Mouse (Mus musculus): ENCODE measurements around the gene Lzts2. TPM values are rescaled to one million over a fixed set of nuclear protein-coding genes. Genes with fewer than 3 reads are reported as not detected.

The Lzts2 gene
- polyA plus RNA-seq, 1 experiment: 0.33 TPM

DNA sequence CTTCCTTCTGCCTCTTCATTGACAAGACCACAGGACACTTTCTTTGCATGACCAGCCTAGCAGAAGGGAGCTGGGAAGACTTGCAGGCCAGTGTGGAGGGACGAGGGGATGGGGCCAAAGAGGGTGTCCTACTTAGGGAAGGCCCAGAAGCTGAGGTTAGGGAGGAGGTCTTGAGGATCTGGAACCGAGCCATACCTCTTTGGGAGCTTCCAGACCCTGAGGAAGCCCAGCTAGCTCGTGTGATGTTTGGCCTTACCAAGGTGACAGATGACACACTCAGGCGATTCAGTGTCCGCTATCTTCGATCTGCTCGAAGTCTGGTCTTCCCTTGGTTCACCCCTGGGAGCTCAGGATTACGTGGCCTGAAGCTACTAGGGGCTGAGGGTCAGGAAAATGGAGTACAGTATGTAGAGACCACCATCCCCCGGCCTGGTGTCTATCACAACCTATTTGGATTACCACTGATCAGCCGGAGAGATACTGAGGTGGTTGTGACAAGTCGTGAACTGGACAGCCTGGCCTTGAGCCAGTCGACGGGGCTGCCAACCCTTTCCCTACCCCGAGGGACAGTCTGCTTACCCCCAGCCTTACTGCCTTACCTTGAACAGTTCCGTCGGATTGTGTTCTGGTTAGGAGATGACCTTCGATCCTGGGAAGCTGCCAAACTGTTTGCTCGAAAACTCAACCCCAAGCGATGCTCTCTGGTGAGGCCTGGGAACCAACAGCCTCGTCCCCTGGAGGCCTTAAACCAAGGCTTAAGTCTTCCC lies 6.6 kb upstream of the Lzts2 start:
- H3K36me3 ChIP-seq (ENCODE audit: control insufficient read depth): peaks cover 68% of the 10 kb centered on the region
- peaks cover 27% of the 10 kb centered on the region for H3K4me1 ChIP-seq (ENCODE audit: control insufficient read depth)
- no peaks in the 10 kb centered on the region for H3K27me3 ChIP-seq (ENCODE audit: control insufficient read depth)
- peak overlapping the region; percentile 79 for H3K4me3 ChIP-seq (replicated peaks)
- no peak for TF ChIP-seq TAL1 (IDR thresholded peaks at IDR 0.05; ENCODE audit: low read length)
- TF ChIP-seq GATA1 (IDR thresholded peaks at IDR 0.05; ENCODE audit: low read length): no peak
- no peaks in the 10 kb centered on the region for H3K9me3 ChIP-seq (ENCODE audit: control insufficient read depth, low read length)

DNA sequence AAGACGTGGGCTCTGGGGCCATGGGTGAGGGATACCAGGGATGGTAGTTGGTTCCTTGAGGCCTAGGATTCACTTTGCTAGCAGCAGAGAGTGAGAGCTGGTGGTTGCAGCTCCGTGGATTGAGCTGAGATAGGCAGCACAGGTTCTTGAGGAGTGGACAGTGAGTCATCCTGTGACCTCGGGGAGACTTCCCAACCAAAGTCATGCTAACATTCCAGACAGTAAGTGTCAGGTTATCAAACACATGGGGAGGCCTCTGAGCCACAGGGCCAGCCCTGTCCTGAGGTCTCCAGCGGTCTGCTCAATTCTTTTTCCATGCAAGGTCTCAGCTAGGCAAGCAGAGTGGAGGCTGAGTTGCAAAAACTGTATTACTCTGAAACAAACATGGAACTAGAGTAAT lies 3.6 kb upstream of the Lzts2 start:
- H3K27me3 ChIP-seq (ENCODE audit: control insufficient read depth): peaks cover 9% of the 10 kb centered on the region
- no peaks in the 10 kb centered on the region for H3K9me3 ChIP-seq (ENCODE audit: control insufficient read depth, low read length)
- TF ChIP-seq TAL1 (IDR thresholded peaks at IDR 0.05; ENCODE audit: low read length): no peak
- no peak for TF ChIP-seq GATA1 (IDR thresholded peaks at IDR 0.05; ENCODE audit: low read length)
- no peak overlapping the region for H3K4me3 ChIP-seq (replicated peaks)
- H3K4me1 ChIP-seq (ENCODE audit: control insufficient read depth): peaks cover 39% of the 10 kb centered on the region
- H3K36me3 ChIP-seq (ENCODE audit: control insufficient read depth): peaks cover 47% of the 10 kb centered on the region

DNA sequence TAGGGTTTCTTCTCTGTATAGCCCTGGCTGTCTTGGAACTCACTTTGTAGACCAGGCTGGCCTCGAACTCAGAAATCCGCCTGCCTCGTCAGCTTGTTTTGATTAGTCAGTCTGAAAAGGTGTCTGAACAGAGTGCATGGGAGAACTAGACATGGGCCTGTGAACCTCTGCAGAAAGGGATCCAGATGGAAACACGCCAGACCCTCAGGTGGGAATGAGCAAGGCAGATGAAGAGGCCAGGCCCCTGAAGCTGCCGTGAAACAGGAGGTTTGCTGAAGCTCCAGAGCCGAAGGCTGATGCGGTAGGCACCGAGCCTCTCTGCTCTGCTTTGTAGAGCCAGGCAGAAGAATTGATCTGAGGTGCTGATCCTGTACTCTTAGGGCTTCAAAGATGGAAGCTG lies 2.0 kb upstream of the Lzts2 start:
- Histone ChIP-seq H3K9me3 (ENCODE audit: control insufficient read depth, low read length) (no peaks in the 10 kb centered on the region), H3K4me1 (ENCODE audit: control insufficient read depth) (peaks cover 44% of the 10 kb centered on the region), H3K36me3 (ENCODE audit: control insufficient read depth) (peaks cover 47% of the 10 kb centered on the region), H3K4me3 (replicated peaks) (no peak overlapping the region), H3K27me3 (ENCODE audit: control insufficient read depth) (peaks cover 25% of the 10 kb centered on the region)
- TF ChIP-seq GATA1 (IDR thresholded peaks at IDR 0.05; ENCODE audit: low read length) (no peak), TAL1 (IDR thresholded peaks at IDR 0.05; ENCODE audit: low read length) (no peak)

DNA sequence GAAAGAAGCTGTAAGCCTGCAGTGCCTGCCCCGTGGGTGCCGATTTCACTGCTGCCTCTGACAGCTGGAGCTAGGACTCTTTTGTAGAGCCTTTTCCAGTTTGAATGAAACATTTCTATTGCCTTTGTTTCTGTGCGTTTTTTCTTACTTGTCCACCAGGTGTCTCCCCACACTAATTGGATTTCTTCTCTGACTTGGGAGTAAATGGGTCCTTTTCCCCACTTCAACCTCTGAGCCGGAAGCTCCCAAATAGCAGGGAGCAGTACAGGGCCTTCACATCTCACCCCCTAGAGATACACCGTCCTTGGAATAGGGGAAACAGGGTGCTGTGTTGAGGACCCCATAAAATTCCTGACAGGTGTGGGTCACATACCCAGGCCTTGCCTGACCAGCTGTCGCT lies 1.6 kb upstream of the Lzts2 start:
- TF ChIP-seq TAL1 (IDR thresholded peaks at IDR 0.05; ENCODE audit: low read length) (no peak), GATA1 (IDR thresholded peaks at IDR 0.05; ENCODE audit: low read length) (no peak)
- H3K4me1 ChIP-seq (ENCODE audit: control insufficient read depth): peaks cover 44% of the 10 kb centered on the region
- peaks cover 29% of the 10 kb centered on the region for H3K27me3 ChIP-seq (ENCODE audit: control insufficient read depth)
- no peak overlapping the region for H3K4me3 ChIP-seq (replicated peaks)
- peaks cover 46% of the 10 kb centered on the region for H3K36me3 ChIP-seq (ENCODE audit: control insufficient read depth)
- H3K9me3 ChIP-seq (ENCODE audit: control insufficient read depth, low read length): no peaks in the 10 kb centered on the region

DNA sequence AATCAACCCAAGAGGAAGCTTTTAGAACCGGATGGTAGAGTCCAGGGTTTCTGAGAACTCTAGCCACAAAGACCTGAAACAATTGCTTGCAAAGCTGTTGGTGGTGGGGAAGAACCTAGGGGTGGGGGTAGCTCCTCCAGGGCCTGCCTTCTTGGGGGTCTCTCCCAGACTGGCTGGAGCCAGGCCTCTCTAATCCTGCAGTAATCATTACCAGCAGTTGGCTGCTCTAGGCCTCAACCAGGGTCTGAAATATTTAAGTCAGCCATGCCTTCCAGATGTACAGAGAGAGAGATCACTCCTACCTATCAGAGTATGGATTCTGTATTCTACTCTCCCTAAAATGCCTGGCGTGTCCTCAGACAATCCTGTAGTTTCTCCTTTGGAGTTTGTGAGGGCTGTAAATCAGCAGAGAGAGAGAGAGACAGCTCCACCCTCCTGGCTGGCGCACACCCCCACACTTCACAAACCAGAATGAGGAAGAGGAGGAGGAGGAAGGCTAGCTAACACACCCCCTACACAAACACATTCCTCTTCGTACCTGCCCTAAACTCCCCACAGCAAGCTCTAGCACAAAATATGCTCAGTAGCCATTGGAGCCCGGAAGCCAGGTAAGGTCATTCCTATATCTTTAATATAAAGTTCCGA lies 511 bp upstream of the Lzts2 start:
- Histone ChIP-seq H3K9me3 (ENCODE audit: control insufficient read depth, low read length) (no peaks in the 10 kb centered on the region), H3K36me3 (ENCODE audit: control insufficient read depth) (peaks cover 36% of the 10 kb centered on the region), H3K27me3 (ENCODE audit: control insufficient read depth) (peaks cover 39% of the 10 kb centered on the region), H3K4me3 (replicated peaks) (no peak overlapping the region), H3K4me1 (ENCODE audit: control insufficient read depth) (peaks cover 43% of the 10 kb centered on the region)
- TF ChIP-seq GATA1 (IDR thresholded peaks at IDR 0.05; ENCODE audit: low read length) (no peak), TAL1 (IDR thresholded peaks at IDR 0.05; ENCODE audit: low read length) (no peak)

DNA sequence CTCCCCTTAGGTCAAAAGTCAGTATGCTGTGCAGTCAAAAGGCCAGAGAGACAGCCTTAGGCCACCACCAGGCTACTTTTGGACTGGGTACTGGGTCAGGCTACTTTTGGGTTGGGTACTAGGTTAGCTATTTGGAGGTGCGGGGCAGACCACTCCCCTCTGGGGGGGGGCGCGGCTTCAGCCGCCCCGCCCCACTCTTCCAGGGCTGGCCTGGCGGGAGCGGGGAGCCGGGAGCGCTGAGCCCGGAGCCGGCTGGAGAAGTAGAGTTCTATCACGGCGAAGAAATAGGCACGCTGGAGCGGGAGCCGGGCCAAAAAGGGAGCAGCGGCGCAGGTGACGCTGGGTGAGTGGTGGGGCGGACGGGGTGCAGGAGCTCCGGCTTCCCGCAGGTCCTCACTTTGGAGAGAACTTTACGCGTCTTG lies 778 bp downstream of the Lzts2 start:
- peak overlapping the region; percentile 59 for H3K4me3 ChIP-seq (replicated peaks)
- TF ChIP-seq GATA1 (IDR thresholded peaks at IDR 0.05; ENCODE audit: low read length): no peak
- H3K27me3 ChIP-seq (ENCODE audit: control insufficient read depth): peaks cover 42% of the 10 kb centered on the region
- H3K36me3 ChIP-seq (ENCODE audit: control insufficient read depth): peaks cover 28% of the 10 kb centered on the region
- no peaks in the 10 kb centered on the region for H3K9me3 ChIP-seq (ENCODE audit: control insufficient read depth, low read length)
- H3K4me1 ChIP-seq (ENCODE audit: control insufficient read depth): peaks cover 44% of the 10 kb centered on the region

DNA sequence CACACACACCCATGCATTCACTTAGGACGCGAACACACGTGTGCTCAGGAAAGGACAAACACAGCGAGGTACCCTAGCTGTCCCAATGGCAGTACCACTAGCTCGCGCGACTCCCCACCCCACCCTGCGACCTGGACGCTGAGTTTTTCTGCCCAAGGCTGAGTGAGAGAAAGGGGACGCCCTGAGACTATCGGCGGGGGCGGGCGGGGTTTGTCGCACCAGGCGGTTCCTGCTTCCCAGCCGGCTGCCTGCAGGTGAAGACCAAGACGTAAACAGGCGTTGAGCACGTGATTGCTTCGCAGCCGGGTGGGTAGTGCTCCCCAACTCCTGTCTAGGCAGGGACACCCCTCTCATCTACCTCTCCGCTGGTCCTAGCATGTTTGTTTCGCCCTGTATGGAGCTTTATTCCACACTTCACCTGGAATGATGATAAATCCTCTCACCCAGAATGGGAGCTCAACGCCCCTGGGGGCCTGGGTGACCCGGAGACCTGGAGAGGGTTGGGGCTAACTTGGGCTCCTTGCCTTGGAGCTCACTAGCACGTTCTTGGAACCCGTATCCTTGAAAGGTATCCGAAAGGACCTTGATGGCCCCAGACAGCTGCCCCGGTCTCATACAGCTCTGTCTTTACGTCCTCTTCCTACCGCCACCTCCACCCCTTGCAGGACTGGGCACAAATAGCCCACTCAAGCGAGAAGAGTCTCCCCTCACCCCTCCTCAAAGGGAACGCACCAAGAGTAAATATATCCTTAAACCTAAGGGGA lies 1.5 kb downstream of the Lzts2 start:
- TF ChIP-seq TAL1 (IDR thresholded peaks at IDR 0.05; ENCODE audit: low read length): no peak
- H3K4me1 ChIP-seq (ENCODE audit: control insufficient read depth): peaks cover 44% of the 10 kb centered on the region
- no peaks in the 10 kb centered on the region for H3K9me3 ChIP-seq (ENCODE audit: control insufficient read depth, low read length)
- peaks cover 21% of the 10 kb centered on the region for H3K36me3 ChIP-seq (ENCODE audit: control insufficient read depth)
- peak overlapping the region; percentile 59 for H3K4me3 ChIP-seq (replicated peaks)
- peaks cover 42% of the 10 kb centered on the region for H3K27me3 ChIP-seq (ENCODE audit: control insufficient read depth)

DNA sequence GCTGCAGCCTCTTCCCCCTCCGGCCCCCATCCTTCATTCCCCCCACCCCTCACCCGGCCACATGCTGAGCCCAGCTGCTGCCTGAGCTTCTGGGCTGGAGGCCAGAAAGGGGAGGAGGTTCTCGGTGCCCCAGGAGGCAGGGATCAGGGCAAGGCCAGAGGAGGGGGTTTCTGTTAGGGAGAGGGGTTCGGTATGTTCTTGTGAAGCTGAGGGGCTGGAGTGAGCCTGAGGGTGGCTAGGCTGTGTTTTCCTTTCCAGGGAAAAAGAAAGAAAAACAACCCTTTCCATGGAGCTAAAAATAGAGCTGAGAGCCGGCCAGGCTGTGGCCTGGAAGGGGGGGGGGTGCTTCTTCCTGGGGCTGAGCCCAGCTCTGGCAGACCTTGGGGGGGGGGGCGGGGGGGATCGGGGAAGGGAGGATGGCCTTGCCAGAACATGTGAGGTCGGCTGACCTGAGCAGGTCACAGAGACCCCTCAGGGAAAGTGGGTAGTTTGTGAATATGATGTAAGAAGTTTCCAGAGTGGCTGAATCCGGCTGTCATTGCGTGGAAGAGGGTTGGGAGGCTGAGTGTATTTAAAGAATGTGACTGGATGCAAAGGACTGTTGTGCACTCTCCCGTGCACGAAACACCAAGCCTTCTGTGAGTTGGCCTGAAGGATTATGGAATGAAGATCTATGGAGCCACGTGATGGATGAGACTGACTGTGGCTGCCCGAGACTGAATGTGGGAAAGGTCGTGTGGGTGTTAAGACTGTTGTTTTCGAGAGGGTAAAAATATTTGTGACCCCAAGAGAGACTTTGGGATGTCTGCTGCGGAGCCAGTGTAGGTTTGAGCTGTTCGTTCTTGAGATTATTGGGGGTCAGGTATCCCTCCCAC lies 2.4 kb downstream of the Lzts2 start:
- Histone ChIP-seq H3K27me3 (ENCODE audit: control insufficient read depth) (peaks cover 42% of the 10 kb centered on the region), H3K4me3 (replicated peaks) (peak overlapping the region; percentile 59), H3K9me3 (ENCODE audit: control insufficient read depth, low read length) (no peaks in the 10 kb centered on the region), H3K36me3 (ENCODE audit: control insufficient read depth) (peaks cover 12% of the 10 kb centered on the region), H3K4me1 (ENCODE audit: control insufficient read depth) (peaks cover 44% of the 10 kb centered on the region)
- TF ChIP-seq TAL1 (IDR thresholded peaks at IDR 0.05; ENCODE audit: low read length): no peak
- TF ChIP-seq GATA1 (IDR thresholded peaks at IDR 0.05; ENCODE audit: low read length): no peak

All from erythroblast, embryonic 14.5 days (primary cell).